Mouse (Mus musculus): ENCODE measurements around the gene Ptprr. TPM values are rescaled to one million over a fixed set of nuclear protein-coding genes. Genes with fewer than 3 reads are reported as not detected.

Ptprr gene
- polyA plus RNA-seq, 1 experiment from 2014 or later, result 0.31 TPM

GRCm38 (mm10) chr10:116304355-116304754 lies 286.3 kb downstream of the Ptprr start:
- ATAC-seq (replicated peaks; ENCODE audit: insufficient number of reproducible peaks, insufficient read depth, low FRiP score, low read depth), result no peak
- Histone ChIP-seq H3K4me1 (replicated peaks) (peaks cover 9% of the 10 kb centered on the region), H3K4me3 (no peak overlapping the region), H3K9me3 (replicated peaks) (no peaks in the 10 kb centered on the region), H3K4me2 (no peak overlapping the region), H3K9ac (no peak overlapping the region), H3K27me3 (peaks cover 20% of the 10 kb centered on the region), H3K36me3 (no peaks in the 10 kb centered on the region), H3K27ac (no peak overlapping the region)
- 83% methylated on average over 4 of the region's 4 CpGs for WGBS

GRCm38 (mm10) chr10:116309460-116309859 lies 291.4 kb downstream of the Ptprr start:
- Histone ChIP-seq H3K27ac (no peak overlapping the region), H3K4me2 (no peak overlapping the region), H3K9ac (no peak overlapping the region), H3K4me1 (replicated peaks) (peaks cover 10% of the 10 kb centered on the region), H3K36me3 (no peaks in the 10 kb centered on the region), H3K27me3 (no peaks in the 10 kb centered on the region), H3K4me3 (no peak overlapping the region), H3K9me3 (replicated peaks) (no peaks in the 10 kb centered on the region)
- WGBS, result 69% methylated on average over 2 of the region's 2 CpGs
- no peak for ATAC-seq (replicated peaks; ENCODE audit: insufficient number of reproducible peaks, insufficient read depth, low FRiP score, low read depth)

DNA sequence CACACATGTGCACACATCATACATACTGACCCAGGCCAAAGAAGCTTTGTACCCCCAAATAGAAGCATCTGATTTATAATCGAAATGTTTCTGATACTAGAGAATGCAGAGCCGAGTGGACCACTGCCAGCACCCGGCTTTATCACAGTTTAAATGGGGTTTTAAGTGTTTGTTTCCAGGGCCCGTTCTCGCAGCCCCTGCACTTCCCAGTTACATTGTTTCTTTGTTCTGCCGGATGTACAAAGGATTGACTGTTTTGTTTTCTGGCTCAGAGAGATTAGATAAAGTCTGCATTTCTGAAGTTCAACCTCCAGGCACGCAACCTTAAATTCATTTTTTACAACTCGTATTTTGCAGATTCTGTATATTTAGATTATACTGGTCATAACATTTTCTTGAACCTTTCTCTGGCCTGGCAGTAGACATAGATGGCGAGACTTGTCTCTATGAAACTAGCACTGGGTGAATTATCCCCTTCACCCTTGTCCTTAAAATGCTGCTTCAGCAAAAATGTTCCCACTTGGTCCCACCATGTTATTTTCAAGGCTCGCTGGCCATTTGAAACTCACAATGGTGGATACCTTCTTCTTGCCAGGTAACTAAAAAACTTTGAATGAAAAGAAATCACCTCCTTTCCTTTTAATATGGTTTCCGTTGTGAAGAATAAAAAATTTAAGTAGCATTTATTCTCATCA lies 292.6 kb downstream of the Ptprr start:
- Histone ChIP-seq H3K9ac (no peak overlapping the region), H3K9me3 (replicated peaks) (no peaks in the 10 kb centered on the region), H3K36me3 (no peaks in the 10 kb centered on the region), H3K4me2 (no peak overlapping the region), H3K27me3 (no peaks in the 10 kb centered on the region), H3K27ac (peak overlapping the region; percentile 31; the same call in 1 of the 2 replicates), H3K4me3 (no peak overlapping the region), H3K4me1 (replicated peaks) (peaks cover 10% of the 10 kb centered on the region)
- no peak for ATAC-seq (replicated peaks; ENCODE audit: insufficient number of reproducible peaks, insufficient read depth, low FRiP score, low read depth)
- 28% methylated on average over 11 of the region's 11 CpGs for WGBS

GRCm38 (mm10) chr10:116319246-116319645 lies 301.2 kb downstream of the Ptprr start:
- Histone ChIP-seq H3K4me1 (replicated peaks) (0 out of 2 replicates have a peak, but pooled peaks cover 3% of the 10 kb centered on the region), H3K36me3 (no peaks in the 10 kb centered on the region), H3K9ac (no peak overlapping the region), H3K4me2 (no peak overlapping the region), H3K27ac (no peak overlapping the region), H3K9me3 (replicated peaks) (no peaks in the 10 kb centered on the region), H3K4me3 (no peak overlapping the region), H3K27me3 (0 out of 2 replicates have a peak, but pooled peaks cover 3% of the 10 kb centered on the region)
- 18% methylated on average over 12 of the region's 12 CpGs for WGBS
- ATAC-seq (replicated peaks; ENCODE audit: insufficient number of reproducible peaks, insufficient read depth, low FRiP score, low read depth), result no peak

Other genes starting within 250 kb of the Ptprr start
- 4.3 and 6.5 TPM in 2 replicates for gene Tspan8, start 201.4 kb upstream of the Ptprr start, polyA plus RNA-seq (2015; fragmentation: Nextera tagmentation; extraction: Ambion mirVana)
- not detected in 2 replicates for gene 4933416C03Rik, start 95.7 kb downstream of the Ptprr start, polyA plus RNA-seq (2015; fragmentation: Nextera tagmentation; extraction: Ambion mirVana)

All from heart, embryonic 15.5 days (tissue).